Mouse (Mus musculus) embryonic fibroblast, embryonic 13.5 days (primary cell): Measurements from ENCODE around the gene Serpine1.

Experiments used
- CTCF ChIP-seq: IDR thresholded peaks from 2 replicates; pipeline ENCODE4 v1.5.1; 2011; ENCODE audit warnings: mild to moderate bottlenecking, control low read depth, low read length, moderate library complexity, borderline replicate concordance; ENCODE audit not compliant: insufficient read depth
- POLR2A ChIP-seq: IDR thresholded peaks from 2 replicates; pipeline ENCODE4 v1.6.1; 2011; ENCODE audit warnings: low read depth, mild to moderate bottlenecking, control low read depth, low read length, moderate library complexity

- no peak for TF ChIP-seq CTCF
- peak; percentile 79; the same call in 1 of the 2 replicates for TF ChIP-seq POLR2A
Observed at GRCm38 (mm10) chr5:137045402-137046323, 26.4 kb downstream of the Serpine1 start, which contains the start of gene Ap1s1.
